Mouse (Mus musculus) ovary, adult 18-20 months (tissue): ENCODE data around the gene Mthfd1.

Experiments used
- DNase-seq: peaks from one replicate; pipeline ENCODE4 v3.0.0; 2022; ENCODE audit warnings: low spot score, mixed read lengths

The Mthfd1 gene

GRCm38 (mm10) chr12:76303474-76303873, 48.4 kb downstream of the Mthfd1 start:
- DNase-seq: no peak

- DNase-seq: no peak
These were observed 49.1 kb downstream of the Mthfd1 start for GRCm38 (mm10) chr12:76304199-76304598.

- no peak for DNase-seq
These were observed 50.0 kb downstream of the Mthfd1 start for GRCm38 (mm10) chr12:76305107-76305506.

GRCm38 (mm10) chr12:76306852-76307561, 51.9 kb downstream of the Mthfd1 start:
- no peak for DNase-seq

GRCm38 (mm10) chr12:76307964-76308363, 52.9 kb downstream of the Mthfd1 start:
- DNase-seq: peak; percentile 19

GRCm38 (mm10) chr12:76308436-76308835, 53.3 kb downstream of the Mthfd1 start:
- no peak for DNase-seq

- no peak for DNase-seq
These were observed 54.9 kb downstream of the Mthfd1 start for GRCm38 (mm10) chr12:76310007-76310406.

GRCm38 (mm10) chr12:76310633-76311032, 55.5 kb downstream of the Mthfd1 start:
- no peak for DNase-seq

- DNase-seq: no peak
These were observed 56.1 kb downstream of the Mthfd1 start for GRCm38 (mm10) chr12:76311227-76311626.

- no peak for DNase-seq
These were observed 56.9 kb downstream of the Mthfd1 start for GRCm38 (mm10) chr12:76311951-76312350.

GRCm38 (mm10) chr12:76318282-76319212, 63.4 kb downstream of the Mthfd1 start:
- no peak for DNase-seq

GRCm38 (mm10) chr12:76324679-76325431, 69.8 kb downstream of the Mthfd1 start, which contains the start of gene Akap5:
Gene Akap5, plus strand, starts transcription at chr12:76324891.
- DNase-seq: peak; percentile 25

- DNase-seq: no peak
These were observed 71.5 kb downstream of the Mthfd1 start for GRCm38 (mm10) chr12:76326437-76327220.

- DNase-seq: no peak
These were observed 73.7 kb downstream of the Mthfd1 start for GRCm38 (mm10) chr12:76328567-76329354.

- no peak for DNase-seq
These were observed 78.6 kb downstream of the Mthfd1 start for GRCm38 (mm10) chr12:76333688-76334087.

GRCm38 (mm10) chr12:76335641-76336040, 80.5 kb downstream of the Mthfd1 start:
- no peak for DNase-seq

- DNase-seq: no peak
These were observed 81.2 kb downstream of the Mthfd1 start for GRCm38 (mm10) chr12:76336111-76336965.

- DNase-seq: no peak
These were observed 86.0 kb downstream of the Mthfd1 start for GRCm38 (mm10) chr12:76341080-76341479.

GRCm38 (mm10) chr12:76345759-76346455, 90.8 kb downstream of the Mthfd1 start:
- no peak for DNase-seq
